Comparison of ENCODE assay signal across 7 mouse cellular contexts in genomic region chr14:27428973-27429711, GRCm38 (mm10). TPM values are rescaled to one million over a fixed set of nuclear protein-coding genes. Genes with fewer than 3 reads are reported as not detected.
DNase-seq lines count a peak whose midpoint lies in the region; ATAC-seq lines count a peak whose summit lies in the region.

No protein-coding gene starts in this region.

- peaks cover 18% of the 10 kb centered on the region; the same call in 1 of the 2 replicates for H3K36me3 ChIP-seq in intestine, embryonic 14.5 days (ENCODE audit: control insufficient read depth, insufficient read depth, low read length)
- no peaks in the 10 kb centered on the region; the same call in 1 of the 2 replicates for H3K36me3 ChIP-seq in midbrain, embryonic 11.5 days (ENCODE audit: control insufficient read depth, insufficient read depth, low read length)

- peaks cover 7% of the 10 kb centered on the region for H3K9me3 ChIP-seq in intestine, embryonic 14.5 days (ENCODE audit: control insufficient read depth, low read length)
- H3K9me3 ChIP-seq in midbrain, embryonic 11.5 days (ENCODE audit: control insufficient read depth, low read length), result peaks cover 5% of the 10 kb centered on the region; the same call in 1 of the 2 replicates

- H3K4me3 ChIP-seq in intestine, embryonic 14.5 days (ENCODE audit: low read depth, low read length), result peak overlapping the region; percentile 64
- peak overlapping the region; percentile 64 for H3K4me3 ChIP-seq in midbrain, embryonic 11.5 days (ENCODE audit: low read depth, low read length)

- peak; percentile 83 for ATAC-seq in intestine, embryonic 14.5 days (replicated peaks; ENCODE audit: low FRiP score, low TSS enrichment, low read depth)
- ATAC-seq in midbrain, embryonic 11.5 days (ENCODE audit: low FRiP score), result peak; percentile 84

- peak overlapping the region; percentile 80 for H3K4me2 ChIP-seq in intestine, embryonic 14.5 days (ENCODE audit: low read length)
- H3K4me2 ChIP-seq in midbrain, embryonic 11.5 days, result peak overlapping the region; percentile 63

- H3K9ac ChIP-seq in intestine, embryonic 14.5 days (ENCODE audit: low read length), result peak overlapping the region; percentile 91
- H3K9ac ChIP-seq in midbrain, embryonic 11.5 days (ENCODE audit: low read length), result peak overlapping the region; percentile 95

- no peaks in the 10 kb centered on the region; the same call in 1 of the 2 replicates for H3K4me1 ChIP-seq in intestine, embryonic 14.5 days (replicated peaks; ENCODE audit: control insufficient read depth, insufficient read depth, low read length)
- H3K4me1 ChIP-seq in midbrain, embryonic 11.5 days (ENCODE audit: control insufficient read depth, insufficient read depth, low read length), result peaks cover 2% of the 10 kb centered on the region; the same call in 1 of the 2 replicates

- no peaks in the 10 kb centered on the region for H3K27me3 ChIP-seq in intestine, embryonic 14.5 days (replicated peaks; ENCODE audit: control insufficient read depth, insufficient read depth, low read length)
- H3K27me3 ChIP-seq in midbrain, embryonic 11.5 days (ENCODE audit: control insufficient read depth, insufficient read depth, low read length), result peaks cover 6% of the 10 kb centered on the region; the same call in 1 of the 2 replicates

- intact Hi-C loops in gastrocnemius, postnatal 14 days (cut with DNase I; ENCODE audit: low total_unique reads), result loop anchor here (10.0 kb wide), 1 partner anchor 94 kb away; no protein-coding TSS in a partner anchor
- intact Hi-C loops in left cerebral cortex, postnatal 36 days (cut with DNase I), result loop anchor here (10.0 kb wide), 1 partner anchor 454 kb away; the partner anchor contains the start of gene Appl1

- under 1% methylated on average over 70 of the region's 78 CpGs for WGBS in intestine, embryonic 14.5 days
- WGBS in midbrain, embryonic 11.5 days, result under 1% methylated on average over 76 of the region's 78 CpGs

- H3K27ac ChIP-seq in intestine, embryonic 14.5 days (ENCODE audit: low read depth), result peak overlapping the region; percentile 100
- peak overlapping the region; percentile 91 for H3K27ac ChIP-seq in midbrain, embryonic 11.5 days (ENCODE audit: low read depth, low read length)

- peak; percentile 89 to 96 for DNase-seq in adrenal gland, adult (ENCODE audit: inconsistent age in 2 of 2, low spot score in 1 of 2)
- DNase-seq in embryo, embryonic 10 days (ENCODE audit: low spot score), result peak; percentile 70
- peak; percentile 90 for DNase-seq in gastrocnemius, postnatal 14 days
- peak; percentile 92 for DNase-seq in intestine, embryonic 14.5 days (ENCODE audit: low spot score)
- peak; percentile 85 to 86 for DNase-seq in left cerebral cortex, postnatal 36 days (ENCODE audit: low spot score in 2 of 2)
- peak; percentile 99 for DNase-seq in midbrain, embryonic 11.5 days (ENCODE audit: low spot score, missing footprints)
- peak; percentile 83 for DNase-seq in skeletal muscle tissue, adult 2 months (ENCODE audit: low read depth, low spot score)

RNA-seq across cellular contexts. Expression of gene Fam208a, which starts 0.5 kb away (rescaled TPM):
- total RNA-seq in gastrocnemius, postnatal 14 days (2021), result 1 to 10 TPM; 6.8 to 7.2 TPM
- 11.3 and 14.4 TPM in 2 replicates for polyA plus RNA-seq in intestine, embryonic 14.5 days (2014; fragmentation: Nextera tagmentation; extraction: Ambion mirVana)
- 10 to 100 TPM; 24.2 to 35.6 TPM for total RNA-seq in left cerebral cortex, postnatal 36 days (2021)
- polyA plus RNA-seq in midbrain, embryonic 11.5 days (2014; fragmentation: Nextera tagmentation; extraction: Ambion mirVana), result 10.5 and 13.8 TPM in 2 replicates

Comparison
In these comparisons a context has a peak if more than half of its experiments do, and no peak if none do; other contexts are left out.
1. Peak in every context shown above with its lines: DNase-seq, ATAC-seq, H3K4me3 ChIP-seq and H3K27ac ChIP-seq.